Mouse (Mus musculus): ENCODE data around the gene Krt24.

DNA sequence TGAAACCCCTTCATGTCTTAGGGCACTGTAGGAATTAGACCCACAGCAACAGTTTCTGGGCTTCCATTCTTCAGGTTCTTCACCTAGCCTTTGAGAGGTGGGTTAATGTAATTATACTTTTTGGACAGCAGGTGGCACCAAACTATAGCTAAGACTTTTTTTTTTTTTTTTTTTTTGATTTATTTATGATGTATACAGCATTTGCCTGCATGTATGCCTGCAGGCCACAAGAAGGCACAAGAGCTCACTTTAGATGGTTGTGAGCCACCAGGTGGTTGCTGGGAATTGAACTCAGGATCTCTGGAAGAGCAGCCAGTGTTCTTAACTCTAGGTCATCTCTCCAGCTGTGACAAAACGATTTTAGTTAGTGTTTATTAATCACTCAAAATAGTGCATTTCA lies 25.8 kb upstream of the Krt24 start:
- no peak for TF ChIP-seq CTCF (IDR thresholded peaks at IDR 0.05; ENCODE audit: control insufficient read depth, insufficient read depth, insufficient replicate concordance, low read depth, low read length)
- TF ChIP-seq POLR2A (IDR thresholded peaks at IDR 0.05; ENCODE audit: control insufficient read depth, low read depth, low read length): no peak
